Mouse (Mus musculus): ENCODE measurements around the gene Ppp2r5b. TPM values are rescaled to one million over a fixed set of nuclear protein-coding genes. Genes with fewer than 3 reads are reported as not detected.

The Ppp2r5b gene
- polyA plus RNA-seq, 1 experiment from 2014 or later: 36.5 TPM

- WGBS: 4% methylated on average over 10 of the region's 10 CpGs
These were observed 42.2 kb upstream of the Ppp2r5b start for GRCm38 (mm10) chr19:6277661-6278438.

GRCm38 (mm10) chr19:6276426-6277421, 41.1 kb upstream of the Ppp2r5b start, which contains the start of gene Ehd1:
Gene Ehd1, plus strand, starts transcription at chr19:6276725.
- H3K4me1 ChIP-seq (ENCODE audit: control insufficient read depth, insufficient read depth, low read length): peaks cover 27% of the 10 kb centered on the region
- ATAC-seq (ENCODE audit: low read depth) (peak; percentile 93), DNase-seq (ENCODE audit: low spot score) (peak; percentile 99)
- peak within 1 kb of the TSS; percentile 92 for H3K4me3 ChIP-seq (ENCODE audit: low read depth, low read length)
- no peaks in the 10 kb centered on the region for H3K27me3 ChIP-seq (replicated peaks; ENCODE audit: control insufficient read depth, insufficient read depth, low read length)
- H3K9me3 ChIP-seq (ENCODE audit: control insufficient read depth, low read length): no peaks in the 10 kb centered on the region
- peak within 1 kb of the TSS; percentile 96 for H3K4me2 ChIP-seq (ENCODE audit: low read depth, low read length)
- peak within 1 kb of the TSS; percentile 90 for H3K27ac ChIP-seq (replicated peaks; ENCODE audit: low read depth, low read length)
- H3K36me3 ChIP-seq (ENCODE audit: control insufficient read depth, insufficient read depth, low read length): peaks cover 21% of the 10 kb centered on the region
- peak within 1 kb of the TSS; percentile 87 for H3K9ac ChIP-seq (ENCODE audit: low read depth, low read length)
- under 1% methylated on average over 52 of the region's 106 CpGs for WGBS

More at GRCm38 (mm10) chr19:6277661-6278438, 42.2 kb upstream of the Ppp2r5b start:
- H3K9ac ChIP-seq (ENCODE audit: low read depth, low read length): peak overlapping the region; percentile 87
- peaks cover 27% of the 10 kb centered on the region for H3K4me1 ChIP-seq (ENCODE audit: control insufficient read depth, insufficient read depth, low read length)
- H3K4me3 ChIP-seq (ENCODE audit: low read depth, low read length): peak overlapping the region; percentile 92
- DNase-seq (ENCODE audit: low spot score) (peak; percentile 83), ATAC-seq (ENCODE audit: low read depth) (peak; percentile 21)
- no peaks in the 10 kb centered on the region for H3K9me3 ChIP-seq (ENCODE audit: control insufficient read depth, low read length)
- peaks cover 32% of the 10 kb centered on the region for H3K36me3 ChIP-seq (ENCODE audit: control insufficient read depth, insufficient read depth, low read length)
- H3K27ac ChIP-seq (replicated peaks; ENCODE audit: low read depth, low read length): peak overlapping the region; percentile 72
- H3K4me2 ChIP-seq (ENCODE audit: low read depth, low read length): peak overlapping the region; percentile 96
- no peaks in the 10 kb centered on the region for H3K27me3 ChIP-seq (replicated peaks; ENCODE audit: control insufficient read depth, insufficient read depth, low read length)

- Histone ChIP-seq H3K4me2 (ENCODE audit: low read depth, low read length) (peak overlapping the region; percentile 96), H3K27me3 (replicated peaks; ENCODE audit: control insufficient read depth, insufficient read depth, low read length) (no peaks in the 10 kb centered on the region), H3K27ac (replicated peaks; ENCODE audit: low read depth, low read length) (peak overlapping the region; percentile 90), H3K9me3 (ENCODE audit: control insufficient read depth, low read length) (no peaks in the 10 kb centered on the region), H3K9ac (ENCODE audit: low read depth, low read length) (peak overlapping the region; percentile 70), H3K4me3 (ENCODE audit: low read depth, low read length) (peak overlapping the region; percentile 92), H3K4me1 (ENCODE audit: control insufficient read depth, insufficient read depth, low read length) (peaks cover 27% of the 10 kb centered on the region), H3K36me3 (ENCODE audit: control insufficient read depth, insufficient read depth, low read length) (peaks cover 12% of the 10 kb centered on the region)
- ATAC-seq (ENCODE audit: low read depth): no peak; the same call in 1 of the 2 replicates
- DNase-seq (ENCODE audit: low spot score): peak; percentile 53
- 7% methylated on average over 15 of the region's 15 CpGs for WGBS
These were observed 40.2 kb upstream of the Ppp2r5b start for GRCm38 (mm10) chr19:6275740-6276389.

GRCm38 (mm10) chr19:6273998-6274608, 38.4 kb upstream of the Ppp2r5b start:
- H3K9ac ChIP-seq (ENCODE audit: low read depth, low read length): no peak overlapping the region
- no peak overlapping the region for H3K4me3 ChIP-seq (ENCODE audit: low read depth, low read length)
- WGBS: 92% methylated on average over 13 of the region's 13 CpGs
- no peak overlapping the region for H3K27ac ChIP-seq (replicated peaks; ENCODE audit: low read depth, low read length)
- H3K27me3 ChIP-seq (replicated peaks; ENCODE audit: control insufficient read depth, insufficient read depth, low read length): no peaks in the 10 kb centered on the region
- no peaks in the 10 kb centered on the region for H3K9me3 ChIP-seq (ENCODE audit: control insufficient read depth, low read length)
- no peaks in the 10 kb centered on the region for H3K36me3 ChIP-seq (ENCODE audit: control insufficient read depth, insufficient read depth, low read length)
- peaks cover 17% of the 10 kb centered on the region for H3K4me1 ChIP-seq (ENCODE audit: control insufficient read depth, insufficient read depth, low read length)
- no peak for ATAC-seq (ENCODE audit: low read depth)
- no peak for DNase-seq (ENCODE audit: low spot score)
- no peak overlapping the region for H3K4me2 ChIP-seq (ENCODE audit: low read depth, low read length)

GRCm38 (mm10) chr19:6273592-6273991, 37.9 kb upstream of the Ppp2r5b start:
- Histone ChIP-seq H3K4me2 (ENCODE audit: low read depth, low read length) (no peak overlapping the region), H3K27me3 (replicated peaks; ENCODE audit: control insufficient read depth, insufficient read depth, low read length) (no peaks in the 10 kb centered on the region), H3K4me3 (ENCODE audit: low read depth, low read length) (no peak overlapping the region), H3K27ac (replicated peaks; ENCODE audit: low read depth, low read length) (no peak overlapping the region), H3K36me3 (ENCODE audit: control insufficient read depth, insufficient read depth, low read length) (no peaks in the 10 kb centered on the region), H3K9me3 (ENCODE audit: control insufficient read depth, low read length) (no peaks in the 10 kb centered on the region), H3K9ac (ENCODE audit: low read depth, low read length) (no peak overlapping the region), H3K4me1 (ENCODE audit: control insufficient read depth, insufficient read depth, low read length) (peaks cover 12% of the 10 kb centered on the region)
- no peak for DNase-seq (ENCODE audit: low spot score)
- ATAC-seq (ENCODE audit: low read depth): no peak
- 82% methylated on average over 4 of the region's 4 CpGs for WGBS

GRCm38 (mm10) chr19:6272738-6273137, 37.1 kb upstream of the Ppp2r5b start:
- Histone ChIP-seq H3K9ac (ENCODE audit: low read depth, low read length) (no peak overlapping the region), H3K9me3 (ENCODE audit: control insufficient read depth, low read length) (no peaks in the 10 kb centered on the region), H3K27me3 (replicated peaks; ENCODE audit: control insufficient read depth, insufficient read depth, low read length) (no peaks in the 10 kb centered on the region), H3K27ac (replicated peaks; ENCODE audit: low read depth, low read length) (no peak overlapping the region), H3K36me3 (ENCODE audit: control insufficient read depth, insufficient read depth, low read length) (no peaks in the 10 kb centered on the region), H3K4me1 (ENCODE audit: control insufficient read depth, insufficient read depth, low read length) (peaks cover 8% of the 10 kb centered on the region), H3K4me3 (ENCODE audit: low read depth, low read length) (no peak overlapping the region), H3K4me2 (ENCODE audit: low read depth, low read length) (no peak overlapping the region)
- DNase-seq (ENCODE audit: low spot score): peak; percentile 17
- ATAC-seq (ENCODE audit: low read depth): no peak
- WGBS: 75% methylated on average over 4 of the region's 4 CpGs

- ATAC-seq (ENCODE audit: low read depth) (no peak), DNase-seq (ENCODE audit: low spot score) (no peak)
- H3K4me2 ChIP-seq (ENCODE audit: low read depth, low read length): no peak overlapping the region
- H3K27me3 ChIP-seq (replicated peaks; ENCODE audit: control insufficient read depth, insufficient read depth, low read length): no peaks in the 10 kb centered on the region
- 72% methylated on average over 7 of the region's 7 CpGs for WGBS
- H3K4me1 ChIP-seq (ENCODE audit: control insufficient read depth, insufficient read depth, low read length): peaks cover 8% of the 10 kb centered on the region
- no peaks in the 10 kb centered on the region for H3K36me3 ChIP-seq (ENCODE audit: control insufficient read depth, insufficient read depth, low read length)
- no peaks in the 10 kb centered on the region for H3K9me3 ChIP-seq (ENCODE audit: control insufficient read depth, low read length)
- no peak overlapping the region for H3K9ac ChIP-seq (ENCODE audit: low read depth, low read length)
- no peak overlapping the region for H3K4me3 ChIP-seq (ENCODE audit: low read depth, low read length)
- H3K27ac ChIP-seq (replicated peaks; ENCODE audit: low read depth, low read length): no peak overlapping the region
These were observed 36.4 kb upstream of the Ppp2r5b start for GRCm38 (mm10) chr19:6272053-6272452.

- Histone ChIP-seq H3K9ac (ENCODE audit: low read depth, low read length) (0 out of 2 replicates have a peak overlapping the region, but pooled peaks have one; percentile 19), H3K4me2 (ENCODE audit: low read depth, low read length) (no peak overlapping the region), H3K27me3 (replicated peaks; ENCODE audit: control insufficient read depth, insufficient read depth, low read length) (no peaks in the 10 kb centered on the region), H3K4me1 (ENCODE audit: control insufficient read depth, insufficient read depth, low read length) (peaks cover 8% of the 10 kb centered on the region), H3K9me3 (ENCODE audit: control insufficient read depth, low read length) (no peaks in the 10 kb centered on the region), H3K4me3 (ENCODE audit: low read depth, low read length) (no peak overlapping the region), H3K36me3 (ENCODE audit: control insufficient read depth, insufficient read depth, low read length) (no peaks in the 10 kb centered on the region), H3K27ac (replicated peaks; ENCODE audit: low read depth, low read length) (no peak overlapping the region)
- 29% methylated on average over 8 of the region's 8 CpGs for WGBS
- ATAC-seq (ENCODE audit: low read depth) (no peak), DNase-seq (ENCODE audit: low spot score) (no peak)
These were observed 35.5 kb upstream of the Ppp2r5b start for GRCm38 (mm10) chr19:6271206-6271605.

All from embryonic facial prominence, embryonic 14.5 days (tissue).